Mouse (Mus musculus) embryonic fibroblast, embryonic 13.5 days (primary cell): ENCODE measurements around the gene Hoxa4.

Source experiments
- CTCF ChIP-seq: IDR thresholded peaks from 2 replicates; pipeline ENCODE4 v1.5.1; 2011; ENCODE audit warnings: mild to moderate bottlenecking, control low read depth, low read length, moderate library complexity, borderline replicate concordance; ENCODE audit not compliant: insufficient read depth
- POLR2A ChIP-seq: IDR thresholded peaks from 2 replicates; pipeline ENCODE4 v1.6.1; 2011; ENCODE audit warnings: low read depth, mild to moderate bottlenecking, control low read depth, low read length, moderate library complexity

DNA sequence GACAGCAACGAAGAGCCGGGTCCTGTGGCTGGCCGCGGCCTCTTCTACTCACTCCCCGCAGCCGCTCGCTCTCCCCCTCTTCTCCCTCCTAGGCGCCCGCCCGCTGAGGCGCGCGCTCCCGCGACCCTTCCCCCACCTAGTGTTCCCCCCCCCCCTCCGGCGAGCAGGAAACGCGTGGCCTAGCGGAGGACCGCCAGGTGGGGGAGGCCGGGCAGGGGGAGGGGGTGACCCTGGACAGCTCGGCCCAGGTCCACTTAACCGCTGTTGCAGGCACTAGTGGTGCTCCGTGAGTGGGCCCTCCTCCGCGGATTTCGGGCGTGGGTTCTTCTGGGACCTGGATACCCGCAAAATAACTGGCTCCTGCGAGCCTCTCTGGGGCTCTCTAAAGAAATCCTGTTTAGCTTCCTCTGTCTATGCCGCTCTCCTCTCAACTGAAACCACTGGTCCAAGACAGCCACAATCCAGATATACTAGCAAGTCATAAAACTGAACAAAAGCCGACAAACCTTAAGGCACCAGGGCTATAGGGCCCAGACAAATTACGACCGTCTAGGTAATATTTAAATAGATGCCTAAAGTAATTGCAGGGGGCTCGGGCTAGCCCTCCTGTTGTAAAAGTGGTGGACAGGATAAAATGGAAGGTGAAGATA, 39.1 kb upstream of the Hoxa4 start, which contains the start of gene Hoxa9:
- no peak for TF ChIP-seq POLR2A
- no peak for TF ChIP-seq CTCF
